Mouse (Mus musculus) kidney, embryonic 15.5 days (tissue): Measurements from ENCODE around the gene Gm11634. TPM values are rescaled to one million over a fixed set of nuclear protein-coding genes. Genes with fewer than 3 reads are reported as not detected.
A peak's percentile ranks its signal among the peaks of the same experiment; 100 is the strongest.
"Not testable (repeated sequence)": the region's sequence is repeated elsewhere in the genome, so short reads cannot be mapped to it uniquely, and the experiment has no call there.

ENCODE experiments used
- ATAC-seq: fragments of 200-750 bp; cut with Nextera tagmentation; replicated peaks from 2 replicates; pipeline ENCODE4 v1.8.0; 2017; ENCODE audit warnings: moderate TSS enrichment; ENCODE audit not compliant: low FRiP score
- H3K27ac ChIP-seq: fragments of 300-500 bp; sonication (generic); 2 replicates; pipeline ENCODE4 v1.5.1; 2015; ENCODE audit warnings: mild to moderate bottlenecking, inconsistent platforms
- H3K27me3 ChIP-seq: fragments of 300-500 bp; sonication (generic); 2 replicates; pipeline ENCODE4 v1.6.1; 2015; ENCODE audit warnings: inconsistent platforms
- H3K36me3 ChIP-seq: fragments of 300-500 bp; sonication (generic); 2 replicates; pipeline ENCODE4 v1.6.1; 2015; ENCODE audit warnings: inconsistent platforms
- H3K4me1 ChIP-seq: fragments of 300-500 bp; sonication (generic); 2 replicates; pipeline ENCODE4 v1.6.1; 2015; ENCODE audit warnings: inconsistent platforms
- H3K4me2 ChIP-seq: fragments of 300-500 bp; sonication (generic); 2 replicates; pipeline ENCODE4 v1.6.1; 2015; ENCODE audit warnings: moderate library complexity, mild to moderate bottlenecking, inconsistent platforms
- H3K4me3 ChIP-seq: fragments of 300-500 bp; sonication (generic); replicated peaks from 2 replicates; pipeline ENCODE4 v1.5.1; 2015; ENCODE audit warnings: mild to moderate bottlenecking, inconsistent platforms
- H3K9ac ChIP-seq: fragments of 300-500 bp; sonication (generic); 2 replicates; pipeline ENCODE4 v1.6.1; 2015; ENCODE audit warnings: mild to moderate bottlenecking, inconsistent platforms
- H3K9me3 ChIP-seq: fragments of 300-500 bp; sonication (generic); replicated peaks from 2 replicates; pipeline ENCODE4 v1.6.1; 2016; ENCODE audit warnings: inconsistent platforms
- WGBS: fragments of 180-500 bp; shearing (Covaris S2); methylation state at CpG from one replicate; pipeline ENCODE4 v1.1.7; 2015; ENCODE audit warnings: mixed read lengths; 5-methylcytosine and 5-hydroxymethylcytosine counted together
- polyA plus RNA-seq: library from polyadenylated mRNA; unstranded; fragments of >200 nt; fragmentation: Nextera tagmentation; extraction: Ambion mirVana; gene quantifications from 2 replicates; pipeline ENCODE4 v1.2.1, GENCODE M21; 2015

Gm11634 gene
- polyA plus RNA-seq, 1 experiment from 2014 or later: not detected

DNA sequence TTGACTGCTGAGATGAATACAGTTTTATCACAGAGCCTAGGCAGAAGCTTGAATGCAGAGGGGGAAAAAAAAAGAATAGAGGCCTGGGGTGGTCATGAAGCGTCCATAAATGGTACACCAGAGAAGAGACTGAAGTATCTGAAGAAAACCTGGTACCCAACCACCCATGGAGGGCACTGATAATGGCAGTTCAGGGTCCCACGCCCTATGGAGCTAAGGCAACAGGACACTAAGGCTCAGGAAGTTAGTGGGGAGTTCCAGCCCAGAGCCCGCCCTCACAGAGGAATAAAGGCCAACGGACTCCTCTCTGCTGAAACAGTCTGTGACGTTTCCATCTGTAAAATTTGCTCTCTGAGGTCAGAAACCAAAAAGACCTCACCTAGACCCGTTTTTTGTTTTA, 16.3 kb upstream of the Gm11634 start:
- Histone ChIP-seq H3K27ac (no peak overlapping the region), H3K9me3 (no peaks in the 10 kb centered on the region), H3K9ac (no peak overlapping the region), H3K27me3 (no peaks in the 10 kb centered on the region), H3K4me2 (no peak overlapping the region), H3K36me3 (no peaks in the 10 kb centered on the region), H3K4me3 (no peak overlapping the region), H3K4me1 (peaks cover 23% of the 10 kb centered on the region)
- no peak for ATAC-seq
- 80% methylated on average over 6 of the region's 6 CpGs for WGBS

DNA sequence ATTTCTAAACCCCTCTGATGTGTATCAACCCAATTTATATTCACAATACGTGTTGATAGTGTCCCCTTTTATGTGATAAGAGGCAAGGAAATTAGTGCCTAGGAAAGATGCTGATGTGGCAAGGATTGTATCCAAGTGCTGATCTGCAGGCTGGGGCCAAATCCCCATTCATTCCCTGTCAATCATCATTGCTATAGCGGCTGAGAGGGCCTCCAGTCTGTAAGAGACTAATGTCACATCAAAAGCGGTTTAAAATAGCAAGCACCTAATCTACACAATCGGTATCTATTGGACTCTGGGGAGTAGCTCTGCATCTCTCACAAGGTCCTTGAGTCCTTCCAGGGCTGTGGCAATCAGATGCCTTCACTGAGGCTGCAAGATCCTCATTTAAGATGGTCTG, 15.1 kb upstream of the Gm11634 start:
- Histone ChIP-seq H3K4me1 (peaks cover 23% of the 10 kb centered on the region), H3K36me3 (no peaks in the 10 kb centered on the region), H3K4me3 (no peak overlapping the region), H3K27me3 (no peaks in the 10 kb centered on the region), H3K27ac (no peak overlapping the region), H3K9ac (no peak overlapping the region), H3K4me2 (no peak overlapping the region), H3K9me3 (no peaks in the 10 kb centered on the region)
- WGBS: 78% methylated on average over 4 of the region's 4 CpGs
- no peak for ATAC-seq

GRCm38 (mm10) chr11:101613596-101613995, 14.5 kb upstream of the Gm11634 start:
- Histone ChIP-seq H3K36me3 (no peaks in the 10 kb centered on the region), H3K27ac (no peak overlapping the region), H3K4me2 (no peak overlapping the region), H3K4me1 (peaks cover 23% of the 10 kb centered on the region), H3K9ac (no peak overlapping the region), H3K4me3 (no peak overlapping the region), H3K9me3 (no peaks in the 10 kb centered on the region), H3K27me3 (no peaks in the 10 kb centered on the region)
- ATAC-seq: no peak
- 78% methylated on average over 6 of the region's 6 CpGs for WGBS

GRCm38 (mm10) chr11:101610445-101610844, 11.4 kb upstream of the Gm11634 start:
- peak overlapping the region; percentile 36 for H3K4me2 ChIP-seq
- peaks cover 7% of the 10 kb centered on the region for H3K4me1 ChIP-seq
- no peak overlapping the region for H3K27ac ChIP-seq
- no peak overlapping the region for H3K9ac ChIP-seq
- H3K9me3 ChIP-seq: no peaks in the 10 kb centered on the region
- no peaks in the 10 kb centered on the region for H3K36me3 ChIP-seq
- WGBS: 29% methylated on average over 11 of the region's 11 CpGs
- ATAC-seq: no peak
- no peaks in the 10 kb centered on the region for H3K27me3 ChIP-seq
- no peak overlapping the region for H3K4me3 ChIP-seq

- H3K9ac ChIP-seq, H3K4me3 ChIP-seq, H3K9me3 ChIP-seq, H3K27me3 ChIP-seq, H3K27ac ChIP-seq, H3K36me3 ChIP-seq, ATAC-seq, H3K4me2 ChIP-seq: not testable (repeated sequence)
- H3K4me1 ChIP-seq: peaks cover 13% of the 10 kb centered on the region
- 83% methylated on average over 4 of the region's 4 CpGs for WGBS
Observed at GRCm38 (mm10) chr11:101607134-101607533, 8.1 kb upstream of the Gm11634 start.

- WGBS: under 1% methylated on average over 30 of the region's 30 CpGs
- H3K27ac ChIP-seq: peak overlapping the region; percentile 75
- H3K9me3 ChIP-seq, H3K27me3 ChIP-seq, H3K36me3 ChIP-seq, H3K9ac ChIP-seq, H3K4me1 ChIP-seq: not testable (repeated sequence)
- peak overlapping the region; percentile 29 for H3K4me3 ChIP-seq
- peak; percentile 88 for ATAC-seq
- H3K4me2 ChIP-seq: peak overlapping the region; percentile 53
Observed at GRCm38 (mm10) chr11:101604531-101605453, 5.7 kb upstream of the Gm11634 start.

DNA sequence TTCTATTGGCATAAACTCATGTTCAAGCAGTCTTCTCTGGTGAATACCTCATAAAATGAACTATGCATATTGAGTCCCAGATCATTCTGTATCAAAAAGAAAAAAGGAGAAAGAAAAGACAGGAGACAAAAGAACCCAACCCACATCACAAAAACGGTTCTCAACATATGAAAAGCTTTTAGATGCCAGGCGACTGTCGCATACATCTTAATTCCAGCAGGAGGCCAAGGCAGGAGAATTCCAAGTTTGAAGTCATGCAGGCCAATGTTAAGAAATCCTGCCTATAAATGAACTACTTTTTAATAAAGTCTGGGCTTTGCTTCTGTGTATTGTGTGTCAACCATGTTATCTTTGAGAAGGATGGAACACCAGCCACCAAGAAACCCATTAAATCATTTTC, 5.1 kb upstream of the Gm11634 start:
- Histone ChIP-seq H3K36me3 (no peaks in the 10 kb centered on the region), H3K4me2 (peak overlapping the region; percentile 53), H3K27me3 (0 out of 2 replicates have a peak, but pooled peaks cover 8% of the 10 kb centered on the region), H3K4me3 (peak overlapping the region; percentile 29), H3K9ac (no peak overlapping the region), H3K27ac (no peak overlapping the region), H3K9me3 (no peaks in the 10 kb centered on the region), H3K4me1 (peaks cover 6% of the 10 kb centered on the region; the same call in 1 of the 2 replicates)
- 3% methylated on average over 3 of the region's 3 CpGs for WGBS
- ATAC-seq: no peak

- 10% methylated on average over 3 of the region's 3 CpGs for WGBS
- H3K4me3 ChIP-seq: no peak overlapping the region
- no peak overlapping the region for H3K27ac ChIP-seq
- H3K4me1 ChIP-seq: peaks cover 6% of the 10 kb centered on the region; the same call in 1 of the 2 replicates
- 0 out of 2 replicates have a peak, but pooled peaks cover 10% of the 10 kb centered on the region for H3K27me3 ChIP-seq
- no peak overlapping the region for H3K9ac ChIP-seq
- H3K9me3 ChIP-seq: no peaks in the 10 kb centered on the region
- no peak for ATAC-seq
- H3K4me2 ChIP-seq: no peak overlapping the region
- no peaks in the 10 kb centered on the region for H3K36me3 ChIP-seq
Observed at GRCm38 (mm10) chr11:101602491-101602890, 3.4 kb upstream of the Gm11634 start.

- Histone ChIP-seq H3K27me3 (no peaks in the 10 kb centered on the region), H3K9ac (no peak overlapping the region), H3K4me1 (no peaks in the 10 kb centered on the region), H3K9me3 (no peaks in the 10 kb centered on the region), H3K27ac (no peak overlapping the region), H3K36me3 (peaks cover 5% of the 10 kb centered on the region; the same call in 1 of the 2 replicates), H3K4me2 (no peak overlapping the region), H3K4me3 (no peak overlapping the region)
- ATAC-seq: no peak
- WGBS: 77% methylated on average over 12 of the region's 12 CpGs
Observed at GRCm38 (mm10) chr11:101589989-101590624, 8.9 kb downstream of the Gm11634 start.

GRCm38 (mm10) chr11:101589444-101589843, 9.6 kb downstream of the Gm11634 start:
- Histone ChIP-seq H3K9me3 (no peaks in the 10 kb centered on the region), H3K36me3 (peaks cover 5% of the 10 kb centered on the region; the same call in 1 of the 2 replicates), H3K4me3 (no peak overlapping the region), H3K4me2 (no peak overlapping the region), H3K9ac (no peak overlapping the region), H3K4me1 (no peaks in the 10 kb centered on the region), H3K27me3 (no peaks in the 10 kb centered on the region), H3K27ac (no peak overlapping the region)
- 28% methylated on average over 5 of the region's 5 CpGs for whole genome bisulfite sequencing
- no peak for ATAC-seq

- Histone ChIP-seq H3K4me2 (no peak overlapping the region), H3K9ac (no peak overlapping the region), H3K36me3 (peaks cover 5% of the 10 kb centered on the region; the same call in 1 of the 2 replicates), H3K27me3 (no peaks in the 10 kb centered on the region), H3K4me1 (no peaks in the 10 kb centered on the region), H3K27ac (no peak overlapping the region), H3K4me3 (no peak overlapping the region), H3K9me3 (no peaks in the 10 kb centered on the region)
- WGBS: 90% methylated on average over 7 of the region's 7 CpGs
- no peak for ATAC-seq
Observed at GRCm38 (mm10) chr11:101588868-101589267, 10.2 kb downstream of the Gm11634 start.

DNA sequence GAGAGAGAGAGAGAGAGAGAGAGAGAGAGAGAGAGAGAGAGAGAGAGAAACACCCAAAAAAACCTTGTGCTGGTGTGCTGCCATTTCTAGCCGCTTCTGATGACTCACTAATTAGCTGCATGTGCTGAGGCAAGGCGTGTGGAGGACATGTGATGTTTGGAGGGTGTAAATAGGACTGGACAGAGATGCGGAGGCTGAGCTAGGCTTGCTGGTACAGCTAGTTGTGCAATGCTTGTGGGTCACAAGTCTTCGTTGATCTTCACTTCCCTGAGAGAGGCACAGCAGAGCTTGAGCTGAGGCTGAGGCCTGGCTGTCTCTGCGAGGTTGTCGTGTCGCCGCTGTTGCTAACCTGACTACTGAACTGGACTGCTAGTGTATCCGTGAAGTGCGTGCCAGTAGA, 11.4 kb downstream of the Gm11634 start:
- Histone ChIP-seq H3K9ac (no peak overlapping the region), H3K4me3 (no peak overlapping the region), H3K36me3 (peaks cover 5% of the 10 kb centered on the region; the same call in 1 of the 2 replicates), H3K4me2 (no peak overlapping the region), H3K27me3 (no peaks in the 10 kb centered on the region), H3K27ac (no peak overlapping the region), H3K9me3 (no peaks in the 10 kb centered on the region), H3K4me1 (no peaks in the 10 kb centered on the region)
- ATAC-seq: no peak
- 92% methylated on average over 10 of the region's 10 CpGs for WGBS
